Mouse (Mus musculus) CD8-positive naive resting alpha-beta T cell, adult 2 months (primary cell): ENCODE data around the gene Iqsec2.

Experiments
- DNase-seq, 2 experiments: peaks; one replicate each; pipeline ENCODE4 v3.0.0; 2022; ENCODE audit warnings: low read depth in 2 of 2, low spot score in 2 of 2

Iqsec2 gene

GRCm38 (mm10) chrX:152143941-152144741 is at the start of gene Iqsec2:
Gene Iqsec2, plus strand, starts transcription at chrX:152144268.
- DNase-seq: no peak

- DNase-seq: no peak
Observed at GRCm38 (mm10) chrX:152097572-152097971, 46.5 kb upstream of the Iqsec2 start.

- DNase-seq: no peak
Observed at GRCm38 (mm10) chrX:152121687-152122086, 22.4 kb upstream of the Iqsec2 start.

GRCm38 (mm10) chrX:152130777-152131176 is 13.3 kb upstream of the Iqsec2 start:
- no peak for DNase-seq

- DNase-seq: no peak
Observed at GRCm38 (mm10) chrX:152132029-152132428, 12.0 kb upstream of the Iqsec2 start.

- DNase-seq: no peak
Observed at GRCm38 (mm10) chrX:152135195-152135594, 8.9 kb upstream of the Iqsec2 start.

GRCm38 (mm10) chrX:152144742-152145214 is 710 bp downstream of the Iqsec2 start:
- no peak for DNase-seq

- no peak for DNase-seq
Observed at GRCm38 (mm10) chrX:152146150-152146549, 2.1 kb downstream of the Iqsec2 start.

GRCm38 (mm10) chrX:152146691-152147090 is 2.6 kb downstream of the Iqsec2 start:
- no peak for DNase-seq

GRCm38 (mm10) chrX:152147451-152148116 is 3.5 kb downstream of the Iqsec2 start:
- DNase-seq: peak in 1 of 2 experiments; percentile 32

GRCm38 (mm10) chrX:152148706-152149105 is 4.6 kb downstream of the Iqsec2 start:
- no peak for DNase-seq

- peak; percentile 3 to 62 for DNase-seq
Observed at GRCm38 (mm10) chrX:152151709-152152108, 7.6 kb downstream of the Iqsec2 start.

- DNase-seq: no peak
Observed at GRCm38 (mm10) chrX:152158294-152158693, 14.2 kb downstream of the Iqsec2 start.

- DNase-seq: no peak
Observed at GRCm38 (mm10) chrX:152161404-152161803, 17.3 kb downstream of the Iqsec2 start.

- no peak for DNase-seq
Observed at GRCm38 (mm10) chrX:152164061-152164460, 20.0 kb downstream of the Iqsec2 start.

- DNase-seq: no peak
Observed at GRCm38 (mm10) chrX:152166161-152166560, 22.1 kb downstream of the Iqsec2 start.

GRCm38 (mm10) chrX:152168521-152168920 is 24.5 kb downstream of the Iqsec2 start:
- no peak for DNase-seq

GRCm38 (mm10) chrX:152171041-152172026 is 27.3 kb downstream of the Iqsec2 start:
- no peak for DNase-seq

- DNase-seq: no peak
Observed at GRCm38 (mm10) chrX:152172487-152172935, 28.4 kb downstream of the Iqsec2 start.

GRCm38 (mm10) chrX:152175284-152175683 is 31.2 kb downstream of the Iqsec2 start:
- DNase-seq: peak in 1 of 2 experiments; percentile 7

GRCm38 (mm10) chrX:152177897-152178296 is 33.8 kb downstream of the Iqsec2 start:
- no peak for DNase-seq
